Mouse (Mus musculus): ENCODE measurements around the gene Fezf1.

DNA sequence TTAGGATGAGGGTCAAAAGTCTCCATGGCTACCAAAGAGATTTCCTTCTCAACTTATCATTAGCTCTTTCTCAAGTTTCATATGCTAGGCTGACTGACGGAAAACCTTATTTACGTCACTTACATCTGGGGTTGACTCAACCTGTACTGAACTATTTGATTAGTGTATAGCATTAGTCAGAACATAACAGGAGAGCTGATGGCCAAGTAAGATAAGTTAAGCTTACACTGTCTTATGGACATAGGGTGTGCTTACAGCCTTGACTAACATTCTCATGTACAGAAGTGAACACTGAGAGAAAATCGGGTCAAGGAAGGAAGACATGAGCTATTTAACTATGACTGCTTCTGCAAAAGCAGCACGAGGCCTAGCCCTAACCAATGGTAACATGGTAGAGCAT, 40.6 kb upstream of the Fezf1 start:
- TF ChIP-seq CHD2 (IDR thresholded peaks at IDR 0.05; ENCODE audit: low read length) (no peak), POLR2A (IDR thresholded peaks at IDR 0.05; ENCODE audit: control insufficient read depth in 1 of 2, insufficient read depth in 1 of 2, low read depth in 1 of 2, low read length in 2 of 2, poor library complexity in 1 of 2) (no peak), ELF1 (IDR thresholded peaks at IDR 0.05; ENCODE audit: low read depth, low read length) (no peak), CTCF (IDR thresholded peaks at IDR 0.05 in 2 of 3, conservative IDR thresholded peaks at IDR 0.05 in 1 of 3; ENCODE audit: control insufficient read depth in 1 of 3, insufficient read depth in 1 of 3, low read depth in 2 of 3, low read length in 3 of 3, poor library complexity in 1 of 3, severe bottlenecking in 1 of 3) (no peak), ZMIZ1 (IDR thresholded peaks at IDR 0.05; ENCODE audit: low read depth, low read length) (no peak), MAFK (IDR thresholded peaks at IDR 0.05; ENCODE audit: borderline replicate concordance, low read depth, low read length) (no peak), MYC (IDR thresholded peaks at IDR 0.05; ENCODE audit: low read depth, low read length) (no peak), MAX (IDR thresholded peaks at IDR 0.05; ENCODE audit: low read length) (no peak), BHLHE40 (IDR thresholded peaks at IDR 0.05; ENCODE audit: borderline replicate concordance, low read depth, low read length) (no peak)
